ENCODE assay signal across 16 mouse cellular contexts in the genomic region with DNA sequence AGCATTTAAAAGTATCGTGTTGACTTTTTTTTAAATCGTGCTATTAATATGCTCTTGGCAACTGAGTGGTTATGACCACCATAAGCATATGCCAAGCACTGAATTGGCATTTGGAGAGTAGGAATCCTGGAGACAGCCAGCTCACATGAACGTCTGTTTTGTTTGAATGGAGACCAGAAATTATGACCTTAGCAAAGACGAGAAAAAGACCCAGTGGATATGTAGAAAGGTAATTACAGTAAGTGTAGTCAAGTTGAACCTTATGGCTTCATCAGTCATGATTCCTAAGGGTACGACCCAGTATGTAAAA.
"Had no signal": no experiment of that assay in that cellular context is flagged by ENCODE, and none has a peak within 500 bp of the region (broad histone marks: within the 10 kb centered on the region; RNA-seq: fewer than 3 reads in every experiment).

No protein-coding gene starts in this region.

- H3K27ac ChIP-seq: kidney, postnatal 0 days; layer of hippocampus, adult 2 months; limb, embryonic 10.5 days; limb, embryonic 13.5 days; liver, embryonic 12.5 days; liver, embryonic 15.5 days; stomach, postnatal 0 days had no signal

- H3K27me3 ChIP-seq: limb, embryonic 13.5 days; liver, embryonic 12.5 days; liver, embryonic 15.5 days had no signal

- H3K9ac ChIP-seq: limb, embryonic 13.5 days; liver, embryonic 12.5 days; liver, embryonic 15.5 days had no signal

- H3K4me1 ChIP-seq: limb, embryonic 10.5 days; liver, embryonic 12.5 days; liver, embryonic 15.5 days had no signal

- H3K4me3 ChIP-seq: layer of hippocampus, adult 2 months; limb, embryonic 10.5 days; limb, embryonic 13.5 days; liver, embryonic 12.5 days; liver, embryonic 15.5 days had no signal

- H3K9me3 ChIP-seq: limb, embryonic 10.5 days; limb, embryonic 13.5 days; liver, embryonic 12.5 days; liver, embryonic 15.5 days had no signal

- ATAC-seq: liver, embryonic 12.5 days had no signal

- H3K36me3 ChIP-seq: limb, embryonic 10.5 days; limb, embryonic 13.5 days; liver, embryonic 12.5 days; liver, embryonic 15.5 days had no signal

- H3K4me2 ChIP-seq: liver, embryonic 12.5 days; liver, embryonic 15.5 days; midbrain, embryonic 11.5 days had no signal

- DNase-seq: kidney, postnatal 25 days; liver; lung, adult 2 months; lung, postnatal 14 days; lung, postnatal 4 days; midbrain, embryonic 14.5 days; thymus, adult 2 months; thymus, postnatal 25 days had no signal
